Mouse (Mus musculus) kidney, embryonic 16.5 days (tissue): Measurements from ENCODE around the gene Plcb4. TPM values are rescaled to one million over a fixed set of nuclear protein-coding genes. Genes with fewer than 3 reads are reported as not detected.

Experiments used
- ATAC-seq: fragments of 200-750 bp; cut with Nextera tagmentation; 2 replicates; pipeline ENCODE4 v1.8.0; 2017; ENCODE audit warnings: moderate TSS enrichment; ENCODE audit not compliant: low FRiP score, low TSS enrichment
- H3K27ac ChIP-seq: fragments of 300-500 bp; sonication (generic); 2 replicates; pipeline ENCODE4 v1.5.1; 2014; ENCODE audit warnings: low read length
- H3K27me3 ChIP-seq: fragments of 300-500 bp; sonication (generic); 2 replicates; pipeline ENCODE4 v1.6.1; 2014; ENCODE audit warnings: low read length, control low read depth, mixed read lengths; ENCODE audit not compliant: insufficient read depth
- H3K36me3 ChIP-seq: fragments of 300-500 bp; sonication (generic); 2 replicates; pipeline ENCODE4 v1.6.1; 2014; ENCODE audit warnings: low read length, control low read depth, mixed read lengths; ENCODE audit not compliant: insufficient read depth
- H3K4me1 ChIP-seq: fragments of 300-500 bp; sonication (generic); 2 replicates; pipeline ENCODE4 v1.6.1; 2014; ENCODE audit warnings: low read length, control low read depth, mixed read lengths; ENCODE audit not compliant: insufficient read depth
- H3K4me2 ChIP-seq: fragments of 300-500 bp; sonication (generic); replicated peaks from 2 replicates; pipeline ENCODE4 v1.6.1; 2014; ENCODE audit warnings: low read depth, low read length
- H3K4me3 ChIP-seq: fragments of 300-500 bp; sonication (generic); 2 replicates; pipeline ENCODE4 v1.5.1; 2014; ENCODE audit warnings: mild to moderate bottlenecking, low read length
- H3K9ac ChIP-seq: fragments of 300-500 bp; sonication (generic); replicated peaks from 2 replicates; pipeline ENCODE4 v1.6.1; 2014; ENCODE audit warnings: low read length
- H3K9me3 ChIP-seq: fragments of 300-500 bp; sonication (generic); 2 replicates; pipeline ENCODE4 v1.6.1; 2016; ENCODE audit warnings: low read length, control low read depth
- WGBS: fragments of 180-500 bp; shearing (Covaris S2); extraction: QIAGEN DNeasy Blood & Tissue Kit; methylation state at CpG from one replicate; pipeline ENCODE4 v1.1.7; 2014; 5-methylcytosine and 5-hydroxymethylcytosine counted together
- polyA plus RNA-seq: library from polyadenylated mRNA; unstranded; fragments of >200 nt; fragmentation: Nextera tagmentation; extraction: Ambion mirVana; gene quantifications from 2 replicates; pipeline ENCODE4 v1.2.1, GENCODE M21; 2015

The Plcb4 gene
- polyA plus RNA-seq, 1 experiment from 2014 or later: 18.9 TPM

DNA sequence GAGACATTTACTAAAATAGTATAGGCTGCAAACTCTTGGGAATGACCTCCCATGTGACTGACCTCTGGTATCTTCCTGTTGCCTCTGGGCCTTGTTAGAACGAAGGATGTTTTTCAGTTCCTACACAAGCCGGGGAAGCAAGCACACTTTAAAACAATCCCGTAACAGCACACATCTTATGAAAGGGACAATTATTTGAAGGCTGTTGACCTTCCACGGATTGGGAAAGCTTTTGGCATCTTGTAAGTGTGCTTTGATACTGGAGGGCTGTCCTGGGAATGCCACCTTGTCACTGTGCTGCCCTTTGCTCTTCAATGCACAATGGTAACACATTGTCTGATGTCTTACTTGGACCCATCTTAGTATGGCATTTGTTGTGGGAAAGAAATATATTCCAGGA, 208.0 kb downstream of the Plcb4 start:
- Histone ChIP-seq H3K27me3 (no peaks in the 10 kb centered on the region), H3K36me3 (no peaks in the 10 kb centered on the region), H3K9me3 (no peaks in the 10 kb centered on the region), H3K27ac (no peak overlapping the region), H3K4me1 (no peaks in the 10 kb centered on the region), H3K9ac (no peak overlapping the region), H3K4me3 (no peak overlapping the region), H3K4me2 (no peak overlapping the region)
- 70% methylated on average over 4 of the region's 4 CpGs for WGBS
- no peak for ATAC-seq

DNA sequence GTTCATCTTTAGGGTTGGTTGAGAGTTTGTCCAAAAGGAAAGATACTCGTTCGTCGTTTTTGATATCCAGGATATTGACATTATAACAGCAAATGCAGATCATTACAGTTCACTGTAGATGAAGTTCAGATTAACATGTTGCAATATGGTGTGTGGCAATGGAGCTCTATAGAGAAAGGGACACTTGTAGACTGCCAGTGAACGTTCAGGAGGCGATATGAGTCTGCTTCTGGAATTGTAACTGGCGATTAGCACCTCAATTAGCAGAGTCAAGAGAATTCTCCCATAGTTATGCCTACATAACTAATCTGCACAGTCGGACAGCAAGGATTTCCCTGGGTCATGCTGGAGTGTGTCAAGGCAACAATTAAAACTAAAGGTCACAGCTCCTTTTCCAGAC, 210.8 kb downstream of the Plcb4 start:
- Histone ChIP-seq H3K4me1 (no peaks in the 10 kb centered on the region), H3K4me2 (no peak overlapping the region), H3K9me3 (no peaks in the 10 kb centered on the region), H3K4me3 (no peak overlapping the region), H3K9ac (no peak overlapping the region), H3K27me3 (no peaks in the 10 kb centered on the region), H3K27ac (no peak overlapping the region), H3K36me3 (no peaks in the 10 kb centered on the region)
- no peak for ATAC-seq
- WGBS: 89% methylated on average over 7 of the region's 7 CpGs

DNA sequence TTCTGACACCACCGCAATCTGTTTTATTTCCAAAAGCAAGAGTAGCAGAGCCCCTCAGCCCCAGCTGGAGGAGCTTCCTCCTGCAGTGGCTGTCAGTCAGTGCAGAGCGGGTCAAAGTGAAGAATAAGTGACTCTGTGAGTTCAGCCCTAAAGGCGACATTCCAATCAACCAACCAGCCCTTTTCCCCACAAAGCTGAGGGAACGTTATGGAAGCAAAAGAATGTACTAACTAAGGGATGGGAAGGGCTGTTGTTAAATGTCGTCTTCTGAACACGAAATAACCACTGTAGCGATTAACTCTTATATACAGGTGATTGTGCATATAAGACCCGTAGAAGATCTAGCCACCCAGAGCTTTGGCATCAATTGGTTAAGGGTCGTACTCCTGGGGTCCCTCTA, 214.3 kb downstream of the Plcb4 start:
- no peak overlapping the region for H3K9ac ChIP-seq
- no peaks in the 10 kb centered on the region for H3K9me3 ChIP-seq
- H3K4me2 ChIP-seq: no peak overlapping the region
- WGBS: 84% methylated on average over 9 of the region's 9 CpGs
- H3K27ac ChIP-seq: no peak overlapping the region
- H3K27me3 ChIP-seq: no peaks in the 10 kb centered on the region
- H3K4me1 ChIP-seq: no peaks in the 10 kb centered on the region
- H3K4me3 ChIP-seq: no peak overlapping the region
- ATAC-seq: no peak
- H3K36me3 ChIP-seq: no peaks in the 10 kb centered on the region

DNA sequence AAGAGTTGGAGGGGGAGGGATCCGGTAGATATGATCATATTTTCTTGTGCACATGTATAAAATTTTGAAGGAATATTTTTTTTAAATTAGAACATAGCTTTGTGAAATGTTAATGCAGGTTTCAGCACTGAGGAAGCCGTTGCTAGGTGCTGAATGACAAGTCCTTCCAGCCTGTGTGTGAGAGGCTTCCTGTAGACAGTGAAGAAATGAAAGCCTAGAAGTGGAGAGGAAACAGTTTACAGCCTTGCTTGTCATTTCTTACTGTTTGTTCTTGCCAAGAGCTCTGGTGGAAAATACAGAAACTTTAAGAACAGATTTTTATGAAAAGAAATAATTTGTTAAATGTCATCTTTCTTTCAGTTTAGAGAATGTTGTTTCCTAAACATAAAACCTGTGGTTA, 214.9 kb downstream of the Plcb4 start:
- no peak overlapping the region for H3K9ac ChIP-seq
- 65% methylated on average over 2 of the region's 2 CpGs for WGBS
- no peak for ATAC-seq
- no peaks in the 10 kb centered on the region for H3K9me3 ChIP-seq
- no peaks in the 10 kb centered on the region for H3K36me3 ChIP-seq
- H3K4me3 ChIP-seq: no peak overlapping the region
- H3K27ac ChIP-seq: no peak overlapping the region
- H3K27me3 ChIP-seq: no peaks in the 10 kb centered on the region
- H3K4me1 ChIP-seq: no peaks in the 10 kb centered on the region
- no peak overlapping the region for H3K4me2 ChIP-seq

DNA sequence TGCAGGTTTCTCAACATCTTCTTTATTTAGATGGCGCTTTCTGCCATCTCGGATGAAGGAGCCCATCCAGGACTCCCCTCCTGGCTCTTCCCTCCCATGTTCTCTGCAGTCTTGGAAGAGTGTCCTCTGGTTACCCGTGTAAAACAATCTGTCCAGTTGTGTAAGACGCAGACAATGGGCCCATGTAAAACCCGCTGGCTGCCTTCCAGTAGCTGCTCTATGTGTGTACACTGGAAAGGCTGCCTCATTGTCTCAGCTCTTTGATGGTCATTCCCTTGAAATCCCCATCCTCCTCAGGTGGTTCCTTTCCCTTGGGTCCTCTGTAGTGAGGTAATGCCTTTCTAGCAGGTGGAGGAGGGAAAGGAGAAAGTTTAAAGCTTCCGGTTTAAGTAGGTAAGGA, 216.7 kb downstream of the Plcb4 start:
- ATAC-seq: 0 out of 2 replicates have a peak, but pooled peaks have one; percentile 23
- H3K9ac ChIP-seq: no peak overlapping the region
- H3K9me3 ChIP-seq: no peaks in the 10 kb centered on the region
- H3K27ac ChIP-seq: no peak overlapping the region
- no peak overlapping the region for H3K4me3 ChIP-seq
- H3K4me1 ChIP-seq: peaks cover 8% of the 10 kb centered on the region
- H3K4me2 ChIP-seq: no peak overlapping the region
- no peaks in the 10 kb centered on the region for H3K27me3 ChIP-seq
- H3K36me3 ChIP-seq: no peaks in the 10 kb centered on the region
- 83% methylated on average over 6 of the region's 6 CpGs for WGBS

DNA sequence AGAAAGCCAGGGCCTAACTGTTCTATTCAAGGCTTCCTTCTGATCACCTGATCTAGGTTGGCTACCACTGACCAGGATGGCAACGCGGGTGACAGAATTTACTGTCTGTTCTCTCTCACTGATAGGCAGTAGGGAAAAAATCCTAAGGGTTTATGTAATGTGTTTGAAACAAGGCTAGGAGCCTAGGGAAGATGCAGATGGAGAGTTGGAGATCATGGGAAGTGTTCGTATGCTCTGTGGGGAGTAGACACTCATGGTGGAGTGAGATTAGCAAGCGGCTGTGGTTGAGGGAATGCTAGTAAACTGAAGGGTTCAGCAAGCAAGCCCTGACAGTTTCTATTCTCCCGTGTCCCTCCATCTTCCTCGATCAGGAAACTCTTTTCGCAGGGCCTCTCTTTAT, 220.5 kb downstream of the Plcb4 start:
- peak overlapping the region; percentile 68; the same call in 1 of the 2 replicates for H3K27ac ChIP-seq
- no peak for ATAC-seq

DNA sequence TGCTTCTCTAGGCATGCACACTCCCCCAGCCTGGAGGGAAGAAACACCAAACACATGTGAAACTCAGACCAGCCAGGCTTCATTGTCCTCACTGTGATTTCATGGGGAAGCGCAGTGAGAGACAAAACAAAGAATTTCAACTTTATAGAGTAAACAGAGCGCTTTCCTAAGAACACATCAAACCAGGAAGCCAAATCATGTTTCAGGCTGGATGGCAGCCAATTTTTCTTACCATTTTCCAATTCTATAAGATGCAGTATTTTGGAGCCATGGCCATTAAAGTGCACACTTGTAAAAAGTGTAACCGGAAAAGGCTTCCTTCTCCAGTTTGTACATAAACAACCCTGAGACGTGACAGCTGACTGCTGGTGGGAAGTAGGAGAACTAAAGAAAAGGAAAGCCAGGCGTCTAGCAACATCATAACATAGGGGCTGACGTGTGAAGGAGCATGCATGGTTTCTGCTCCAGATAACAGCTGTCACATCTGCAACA, 221.5 kb downstream of the Plcb4 start:
- no peak overlapping the region for H3K9ac ChIP-seq
- H3K9me3 ChIP-seq: no peaks in the 10 kb centered on the region
- WGBS: 32% methylated on average over 6 of the region's 6 CpGs
- H3K27ac ChIP-seq: peak overlapping the region; percentile 68
- H3K4me3 ChIP-seq: no peak overlapping the region
- peaks cover 9% of the 10 kb centered on the region for H3K4me1 ChIP-seq
- no peak overlapping the region for H3K4me2 ChIP-seq
- H3K36me3 ChIP-seq: no peaks in the 10 kb centered on the region
- H3K27me3 ChIP-seq: no peaks in the 10 kb centered on the region
- peak; percentile 81; the same call in 1 of the 2 replicates for ATAC-seq

More for the DNA sequence above, 220.5 kb downstream of the Plcb4 start:
- Histone ChIP-seq H3K9ac (no peak overlapping the region), H3K4me2 (no peak overlapping the region), H3K9me3 (no peaks in the 10 kb centered on the region), H3K27me3 (no peaks in the 10 kb centered on the region), H3K36me3 (no peaks in the 10 kb centered on the region), H3K4me3 (no peak overlapping the region), H3K4me1 (peaks cover 8% of the 10 kb centered on the region)
- WGBS: 87% methylated on average over 7 of the region's 7 CpGs

DNA sequence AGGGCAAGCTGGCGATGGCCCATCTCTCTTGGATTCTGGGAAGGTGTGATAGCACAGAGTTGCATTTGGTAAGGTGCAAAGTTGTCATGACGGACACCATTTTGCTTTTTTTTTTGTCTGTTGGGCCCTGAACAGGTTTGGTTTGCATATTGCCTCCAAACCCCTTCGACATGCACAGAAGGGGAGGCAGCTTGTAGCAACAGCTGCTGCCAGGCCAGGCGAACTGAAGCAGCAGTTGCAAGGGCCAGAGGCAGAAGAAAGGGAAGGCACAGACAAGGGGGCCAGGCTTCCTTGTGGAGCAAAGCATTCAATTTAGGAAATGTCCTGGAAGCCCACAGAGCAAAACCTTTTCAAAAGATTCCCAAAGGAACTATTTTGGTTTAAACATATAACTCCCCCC, 224.5 kb downstream of the Plcb4 start:
- no peak for ATAC-seq
- WGBS: 90% methylated on average over 4 of the region's 4 CpGs
- H3K4me3 ChIP-seq: no peak overlapping the region
- H3K4me1 ChIP-seq: peaks cover 15% of the 10 kb centered on the region
- no peaks in the 10 kb centered on the region for H3K36me3 ChIP-seq
- no peaks in the 10 kb centered on the region for H3K9me3 ChIP-seq
- no peak overlapping the region for H3K27ac ChIP-seq
- H3K9ac ChIP-seq: no peak overlapping the region
- no peaks in the 10 kb centered on the region for H3K27me3 ChIP-seq
- no peak overlapping the region for H3K4me2 ChIP-seq

DNA sequence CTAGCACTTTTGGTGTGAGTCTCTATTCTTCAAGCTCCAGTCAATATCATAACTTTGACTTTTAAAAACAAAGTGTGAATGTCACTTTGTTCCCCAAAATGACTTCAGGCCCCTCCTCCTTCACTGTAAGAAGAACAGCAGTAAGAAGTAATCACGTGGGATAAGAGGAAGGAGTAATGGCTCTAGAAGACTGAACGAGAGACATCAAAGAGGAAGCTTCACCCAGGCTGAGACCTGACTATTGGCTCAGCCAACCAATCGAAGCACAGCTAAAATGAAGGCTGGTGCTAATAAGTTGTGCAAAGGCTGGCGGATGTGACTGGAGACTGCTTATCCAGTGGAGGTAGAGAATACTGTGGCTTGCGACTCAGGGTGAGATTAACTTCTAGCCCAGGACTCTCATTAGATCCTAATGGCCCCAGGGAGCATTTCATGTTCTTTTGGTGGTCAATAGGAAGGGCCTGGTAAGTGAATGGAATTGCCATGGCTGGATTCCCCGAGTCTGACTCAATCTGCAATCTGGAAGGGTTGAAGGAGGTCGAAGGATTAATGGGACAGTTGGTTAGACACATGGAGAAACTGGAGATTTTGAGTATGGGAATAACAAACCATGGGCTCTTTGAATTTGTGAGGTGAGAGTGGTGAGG, 225.8 kb downstream of the Plcb4 start:
- Histone ChIP-seq H3K9ac (no peak overlapping the region), H3K4me3 (no peak overlapping the region), H3K4me2 (no peak overlapping the region), H3K27ac (no peak overlapping the region), H3K36me3 (no peaks in the 10 kb centered on the region), H3K9me3 (no peaks in the 10 kb centered on the region), H3K27me3 (no peaks in the 10 kb centered on the region), H3K4me1 (peaks cover 14% of the 10 kb centered on the region)
- no peak for ATAC-seq
- WGBS: 69% methylated on average over 7 of the region's 7 CpGs

DNA sequence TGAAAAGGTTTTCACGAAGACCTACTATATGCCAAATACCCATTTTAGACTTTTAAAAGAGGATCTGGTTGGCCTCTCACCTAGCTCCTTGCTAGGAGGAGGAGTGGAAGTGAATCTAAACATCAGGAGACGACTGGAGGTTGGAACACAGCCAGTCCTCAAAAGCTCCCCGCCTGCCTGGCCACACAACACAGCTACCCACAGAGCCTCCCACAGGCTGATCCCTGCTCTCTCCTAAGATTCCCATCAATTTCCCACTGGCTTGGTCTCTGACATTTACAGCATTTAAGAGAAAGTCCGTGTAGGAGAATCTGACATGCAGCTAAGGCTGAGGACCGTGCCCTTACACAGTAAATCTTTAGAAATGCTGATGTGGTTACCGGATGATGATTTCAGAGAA, 226.8 kb downstream of the Plcb4 start:
- 28% methylated on average over 6 of the region's 6 CpGs for WGBS
- no peak overlapping the region for H3K4me2 ChIP-seq
- no peak overlapping the region for H3K27ac ChIP-seq
- H3K36me3 ChIP-seq: no peaks in the 10 kb centered on the region
- H3K9ac ChIP-seq: no peak overlapping the region
- H3K27me3 ChIP-seq: no peaks in the 10 kb centered on the region
- no peaks in the 10 kb centered on the region for H3K9me3 ChIP-seq
- ATAC-seq: peak; percentile 73; the same call in 1 of the 2 replicates
- H3K4me1 ChIP-seq: peaks cover 6% of the 10 kb centered on the region
- H3K4me3 ChIP-seq: no peak overlapping the region
